13 mouse cellular contexts compared by ENCODE assay signal in genomic region chr10:64086183-64086566, GRCm38 (mm10). TPM values are rescaled to one million over a fixed set of nuclear protein-coding genes. Genes with fewer than 3 reads are reported as not detected.
A peak's percentile ranks its signal among the peaks of the same experiment; 100 is the strongest.
DNase-seq lines count a peak whose midpoint lies in the region; ATAC-seq and TF ChIP-seq lines count a peak whose summit lies in the region.
"Had no signal": no experiment of that assay in that cellular context is flagged by ENCODE, and none has a peak within 500 bp of the region (broad histone marks: within the 10 kb centered on the region; RNA-seq: fewer than 3 reads in every experiment).

No protein-coding gene starts in this region.

- H3K36me3 ChIP-seq in lung, embryonic 16.5 days (ENCODE audit: control insufficient read depth, insufficient read depth, low read length), result no peaks in the 10 kb centered on the region
- H3K36me3 ChIP-seq in limb, embryonic 13.5 days, result no peaks in the 10 kb centered on the region
- no peaks in the 10 kb centered on the region for H3K36me3 ChIP-seq in stomach, embryonic 16.5 days (ENCODE audit: control insufficient read depth, insufficient read depth, low read length)
- H3K36me3 ChIP-seq: G1E had no signal

- no peak for TF ChIP-seq POLR2A in cerebellum, adult 2 months (IDR thresholded peaks at IDR 0.05; ENCODE audit: borderline replicate concordance, insufficient read depth, low read length)
- TF ChIP-seq POLR2A in lung, adult 2 months (IDR thresholded peaks at IDR 0.05; ENCODE audit: borderline replicate concordance, extremely low read depth, low read depth, low read length), result no peak

- WGBS in cerebellum, adult 2 months, result 8% methylated on average over 16 of the region's 16 CpGs
- WGBS in lung, embryonic 16.5 days, result 53% methylated on average over 16 of the region's 16 CpGs
- 67% methylated on average over 16 of the region's 16 CpGs for WGBS in lung, adult 2 months
- WGBS in limb, embryonic 13.5 days, result 64% methylated on average over 16 of the region's 16 CpGs
- WGBS in stomach, embryonic 16.5 days, result 56% methylated on average over 16 of the region's 16 CpGs

- ATAC-seq in cerebellum, adult (ENCODE audit: insufficient number of reproducible peaks, low FRiP score, low TSS enrichment), result no peak
- ATAC-seq in lung, embryonic 16.5 days (ENCODE audit: low read depth), result 0 out of 2 replicates have a peak, but pooled peaks have one; percentile 6
- ATAC-seq in limb, embryonic 13.5 days (ENCODE audit: low FRiP score, low read depth), result no peak
- ATAC-seq in stomach, embryonic 16.5 days (ENCODE audit: insufficient read depth, low FRiP score), result no peak
- ATAC-seq: inflammation-experienced regulatory T-cells, adult 6 months had no signal

- TF ChIP-seq CTCF in cerebellum, adult 2 months (IDR thresholded peaks at IDR 0.05; ENCODE audit: borderline replicate concordance, insufficient read depth, low read depth, low read length), result no peak
- no peak for TF ChIP-seq CTCF in lung, adult 2 months (IDR thresholded peaks at IDR 0.05; ENCODE audit: insufficient read depth, low read length)

- H3K4me2 ChIP-seq in lung, embryonic 16.5 days (ENCODE audit: low read depth, low read length), result peak overlapping the region; percentile 57; the same call in 1 of the 2 replicates
- peak overlapping the region; percentile 72; the same call in 1 of the 2 replicates for H3K4me2 ChIP-seq in limb, embryonic 13.5 days (replicated peaks)
- H3K4me2 ChIP-seq in stomach, embryonic 16.5 days (ENCODE audit: low read depth, low read length), result 0 out of 2 replicates have a peak overlapping the region, but pooled peaks have one; percentile 68

- peak overlapping the region; percentile 24; the same call in 1 of the 2 replicates for H3K9ac ChIP-seq in lung, embryonic 16.5 days (ENCODE audit: low read length)
- H3K9ac ChIP-seq in limb, embryonic 13.5 days, result no peak overlapping the region
- no peak overlapping the region for H3K9ac ChIP-seq in stomach, embryonic 16.5 days (ENCODE audit: low read length)

- H3K27me3 ChIP-seq in cerebellum, adult 2 months (ENCODE audit: control insufficient read depth, insufficient read depth, low read length), result no peaks in the 10 kb centered on the region
- H3K27me3 ChIP-seq in lung, embryonic 16.5 days (ENCODE audit: control insufficient read depth, insufficient read depth, low read depth, low read length), result peaks cover 7% of the 10 kb centered on the region
- peaks cover 76% of the 10 kb centered on the region for H3K27me3 ChIP-seq in limb, embryonic 13.5 days
- peaks cover 8% of the 10 kb centered on the region; the same call in 1 of the 2 replicates for H3K27me3 ChIP-seq in stomach, embryonic 16.5 days (ENCODE audit: control insufficient read depth, insufficient read depth, low read length)

- H3K4me3 ChIP-seq in cerebellum, adult 2 months (replicated peaks; ENCODE audit: insufficient read depth, low read depth, low read length), result peak overlapping the region; percentile 78
- H3K4me3 ChIP-seq in lung, embryonic 16.5 days (ENCODE audit: low read length), result peak overlapping the region; percentile 21; the same call in 1 of the 2 replicates
- H3K4me3 ChIP-seq in lung, adult 2 months (replicated peaks; ENCODE audit: extremely low read depth, low read depth, low read length), result no peak overlapping the region
- H3K4me3 ChIP-seq in limb, embryonic 13.5 days, result 0 out of 2 replicates have a peak overlapping the region, but pooled peaks have one; percentile 43
- peak overlapping the region; percentile 45 for H3K4me3 ChIP-seq in stomach, embryonic 16.5 days (replicated peaks; ENCODE audit: low read length)
- H3K4me3 ChIP-seq: gastrocnemius, adult 2 months had no signal

- peak; percentile 48 to 60 for DNase-seq in cerebellum, adult 2 months
- DNase-seq in lung, adult 2 months, result no peak
- DNase-seq in kidney, adult 9 months, result no peak
- no peak for DNase-seq in left cerebral cortex, adult 8-10 months (ENCODE audit: low spot score in 2 of 2)
- DNase-seq: gastrocnemius, adult 2 months; lung, postnatal 4 days had no signal

- H3K27ac ChIP-seq in cerebellum, adult 2 months (ENCODE audit: insufficient read depth, low read length), result peak overlapping the region; percentile 86
- no peak overlapping the region for H3K27ac ChIP-seq in lung, embryonic 16.5 days (ENCODE audit: low read length)
- H3K27ac ChIP-seq in limb, embryonic 13.5 days, result no peak overlapping the region
- peak overlapping the region; percentile 26; the same call in 1 of the 2 replicates for H3K27ac ChIP-seq in stomach, embryonic 16.5 days (ENCODE audit: low read length)
- H3K27ac ChIP-seq: gastrocnemius, adult 2 months had no signal

- no peaks in the 10 kb centered on the region for H3K9me3 ChIP-seq in lung, embryonic 16.5 days (ENCODE audit: control insufficient read depth, low read length)
- H3K9me3 ChIP-seq in limb, embryonic 13.5 days, result no peaks in the 10 kb centered on the region
- no peaks in the 10 kb centered on the region for H3K9me3 ChIP-seq in stomach, embryonic 16.5 days (replicated peaks; ENCODE audit: control insufficient read depth, low read length)

- peaks cover 5% of the 10 kb centered on the region; the same call in 1 of the 2 replicates for H3K4me1 ChIP-seq in cerebellum, adult 2 months (ENCODE audit: control insufficient read depth, insufficient read depth, low read length)
- 0 out of 2 replicates have a peak, but pooled peaks cover 4% of the 10 kb centered on the region for H3K4me1 ChIP-seq in lung, embryonic 16.5 days (replicated peaks; ENCODE audit: control insufficient read depth, insufficient read depth, low read length)
- H3K4me1 ChIP-seq in lung, adult 2 months (ENCODE audit: control insufficient read depth, insufficient read depth, low read length), result 0 out of 2 replicates have a peak, but pooled peaks cover 3% of the 10 kb centered on the region
- H3K4me1 ChIP-seq in limb, embryonic 13.5 days, result peaks cover 14% of the 10 kb centered on the region
- H3K4me1 ChIP-seq in stomach, embryonic 16.5 days (ENCODE audit: control insufficient read depth, insufficient read depth, low read length), result peaks cover 2% of the 10 kb centered on the region; the same call in 1 of the 2 replicates

RNA-seq across cellular contexts. Expression of gene Lrrtm3, which starts 3.9 kb away (rescaled TPM):
- polyA plus RNA-seq in cerebellum, adult 2 months (2012; rRNA removed), result 72.7 and 73.6 TPM in 2 replicates
- 2.6 and 2.8 TPM in 2 replicates for polyA plus RNA-seq in lung, embryonic 16.5 days (2015; fragmentation: Nextera tagmentation; extraction: Ambion mirVana)
- polyA plus RNA-seq in lung, adult 2 months (2012; rRNA removed), result 0.11 and 0.24 TPM in 2 replicates
- 1.5 and 1.8 TPM in 2 replicates for polyA plus RNA-seq in limb, embryonic 13.5 days (2015; fragmentation: Nextera tagmentation; extraction: Ambion mirVana)
- polyA plus RNA-seq in stomach, embryonic 16.5 days (2015; fragmentation: Nextera tagmentation; extraction: Ambion mirVana), result 4.0 and 4.9 TPM in 2 replicates
- 10 to 100 TPM; 58.9 to 71.8 (median 61.8) TPM for total RNA-seq in left cerebral cortex, adult 8-10 months (2022)
- total RNA-seq: common myeloid progenitor, adult 5-6 weeks; G1E had no signal
- polyA plus RNA-seq: G1E had no signal

Comparison
In these comparisons a context has a peak if more than half of its experiments do, and no peak if none do; other contexts are left out.
1. DNase-seq: peak in cerebellum, adult 2 months (2 of 2); none in lung, adult 2 months (single experiment), kidney, adult 9 months (single experiment) and left cerebral cortex, adult 8-10 months (0 of 2).
2. H3K27ac ChIP-seq: peak in cerebellum, adult 2 months (single experiment) and stomach, embryonic 16.5 days (single experiment); none in lung, embryonic 16.5 days (single experiment) and limb, embryonic 13.5 days (single experiment).
3. RNA of gene Lrrtm3, which starts 3.9 kb away (polyA plus RNA-seq): 72.7 to 73.6 TPM in cerebellum, adult 2 months; 4.0 to 4.9 TPM in stomach, embryonic 16.5 days, 2.6 to 2.8 TPM in lung, embryonic 16.5 days, 1.5 to 1.8 TPM in limb, embryonic 13.5 days and 0.11 to 0.24 TPM in lung, adult 2 months; every median in the first group is over 10 times any median in the second.
4. Peak in every context shown above with its lines, with median percentiles within 50 percentile points of each other: H3K4me2 ChIP-seq.